Mouse (Mus musculus): ENCODE data around the gene Fkbp9.

- TF ChIP-seq CTCF (conservative IDR thresholded peaks at IDR 0.05; ENCODE audit: low read length) = no peak
- no peak for TF ChIP-seq NANOG (IDR thresholded peaks at IDR 0.05; ENCODE audit: borderline replicate concordance, low read length)
Observed at GRCm38 (mm10) chr6:56837166-56837565, 5.3 kb downstream of the Fkbp9 start.

Data from E14TG2a.4 (cell line).